ENCODE assay signal across 17 mouse cellular contexts in genomic region chr5:118679283-118679835, GRCm38 (mm10).
A peak's percentile ranks its signal among the peaks of the same experiment; 100 is the strongest.
DNase-seq lines count a peak whose midpoint lies in the region; ATAC-seq and TF ChIP-seq lines count a peak whose summit lies in the region.
"Had no signal": no experiment of that assay in that cellular context is flagged by ENCODE, and none has a peak within 500 bp of the region (broad histone marks: within the 10 kb centered on the region; RNA-seq: fewer than 3 reads in every experiment).

No protein-coding gene starts in this region.

- H3K4me2 ChIP-seq in forebrain, postnatal 0 days (ENCODE audit: low read depth) = no peak overlapping the region
- no peak overlapping the region for H3K4me2 ChIP-seq in kidney, embryonic 15.5 days
- 0 out of 2 replicates have a peak overlapping the region, but pooled peaks have one; percentile 8 for H3K4me2 ChIP-seq in liver, embryonic 16.5 days (ENCODE audit: low read depth, low read length)

- no peaks in the 10 kb centered on the region for H3K27me3 ChIP-seq in forebrain, postnatal 0 days (ENCODE audit: insufficient read depth, low read length)
- peaks cover 18% of the 10 kb centered on the region for H3K27me3 ChIP-seq in forebrain, embryonic 10.5 days (ENCODE audit: poor library complexity, severe bottlenecking)
- H3K27me3 ChIP-seq in kidney, embryonic 15.5 days = no peaks in the 10 kb centered on the region
- no peaks in the 10 kb centered on the region for H3K27me3 ChIP-seq in liver, embryonic 16.5 days (ENCODE audit: control insufficient read depth, insufficient read depth, low read depth, low read length)

- no peak for DNase-seq in forebrain, postnatal 0 days
- no peak for DNase-seq in forebrain, embryonic 10.5 days (ENCODE audit: extremely low spot score, low spot score)
- peak; percentile 40 for DNase-seq in left cerebral cortex, postnatal 4 days
- no peak for DNase-seq in left cerebral cortex, adult 9 months (ENCODE audit: low spot score in 2 of 2)
- no peak for DNase-seq in heart, postnatal 25 days (ENCODE audit: low spot score)
- no peak for DNase-seq in lung, postnatal 4 days
- DNase-seq: adrenal gland, adult 8-10 months; gastrocnemius, postnatal 25 days; lung, adult 18-20 months; midbrain, embryonic 14.5 days; right cerebral cortex, postnatal 25 days had no signal

- no peak overlapping the region for H3K4me3 ChIP-seq in forebrain, postnatal 0 days (ENCODE audit: low read depth, low read length)
- no peak overlapping the region for H3K4me3 ChIP-seq in forebrain, embryonic 10.5 days
- no peak overlapping the region for H3K4me3 ChIP-seq in kidney, embryonic 15.5 days (replicated peaks)
- H3K4me3 ChIP-seq in liver, embryonic 16.5 days (ENCODE audit: low read depth, low read length) = no peak overlapping the region

- H3K4me1 ChIP-seq in forebrain, postnatal 0 days (ENCODE audit: insufficient read depth) = peaks cover 8% of the 10 kb centered on the region
- peaks cover 18% of the 10 kb centered on the region for H3K4me1 ChIP-seq in forebrain, embryonic 10.5 days
- H3K4me1 ChIP-seq in kidney, embryonic 15.5 days = peaks cover 34% of the 10 kb centered on the region
- peaks cover 5% of the 10 kb centered on the region for H3K4me1 ChIP-seq in liver, embryonic 16.5 days (ENCODE audit: control insufficient read depth, low read depth, low read length)

- TF ChIP-seq CTCF in forebrain, postnatal 0 days (IDR thresholded peaks at IDR 0.05; ENCODE audit: low read depth) = no peak

- no peaks in the 10 kb centered on the region; the same call in 1 of the 2 replicates for H3K36me3 ChIP-seq in forebrain, postnatal 0 days (ENCODE audit: insufficient read depth)
- peaks cover 29% of the 10 kb centered on the region for H3K36me3 ChIP-seq in forebrain, embryonic 10.5 days (replicated peaks)
- H3K36me3 ChIP-seq in kidney, embryonic 15.5 days = peaks cover 23% of the 10 kb centered on the region
- H3K36me3 ChIP-seq in liver, embryonic 16.5 days (ENCODE audit: control insufficient read depth, insufficient read depth) = peaks cover 6% of the 10 kb centered on the region

- intact Hi-C loops in left cerebral cortex, postnatal 4 days (cut with DNase I) = no loop called here
- intact Hi-C loops in heart, postnatal 25 days (cut with DNase I) = no loop called here

- no peak overlapping the region for H3K9ac ChIP-seq in forebrain, postnatal 0 days
- H3K9ac ChIP-seq in kidney, embryonic 15.5 days = no peak overlapping the region
- no peak overlapping the region for H3K9ac ChIP-seq in liver, embryonic 16.5 days (ENCODE audit: low read depth, low read length)

- no peaks in the 10 kb centered on the region for H3K9me3 ChIP-seq in forebrain, postnatal 0 days (ENCODE audit: low read length)
- H3K9me3 ChIP-seq in forebrain, embryonic 10.5 days = no peaks in the 10 kb centered on the region
- no peaks in the 10 kb centered on the region for H3K9me3 ChIP-seq in kidney, embryonic 15.5 days (replicated peaks)
- H3K9me3 ChIP-seq in liver, embryonic 16.5 days (replicated peaks; ENCODE audit: control insufficient read depth, low read length) = no peaks in the 10 kb centered on the region
- H3K9me3 ChIP-seq: G1E had no signal

- ATAC-seq in forebrain, postnatal 0 days = peak; percentile 32
- ATAC-seq in kidney, embryonic 15.5 days (replicated peaks; ENCODE audit: low FRiP score) = no peak
- 0 out of 2 replicates have a peak, but pooled peaks have one; percentile 8 for ATAC-seq in liver, embryonic 16.5 days (ENCODE audit: low read depth)
- ATAC-seq: forebrain, embryonic 14.5 days had no signal

- no peak overlapping the region for H3K27ac ChIP-seq in forebrain, postnatal 0 days (ENCODE audit: low read depth, low read length)
- no peak overlapping the region for H3K27ac ChIP-seq in forebrain, embryonic 10.5 days
- 0 out of 2 replicates have a peak overlapping the region, but pooled peaks have one; percentile 2 for H3K27ac ChIP-seq in kidney, embryonic 15.5 days
- H3K27ac ChIP-seq in liver, embryonic 16.5 days (ENCODE audit: low read length) = peak overlapping the region; percentile 23; the same call in 1 of the 2 replicates
- H3K27ac ChIP-seq: kidney, postnatal 0 days; macrophage had no signal

- 51% methylated on average over 9 of the region's 9 CpGs for WGBS in forebrain, postnatal 0 days
- 90% methylated on average over 9 of the region's 9 CpGs for WGBS in forebrain, embryonic 10.5 days
- 57% methylated on average over 9 of the region's 9 CpGs for WGBS in kidney, embryonic 15.5 days
- WGBS in liver, embryonic 16.5 days (ENCODE audit: insufficient replicate concordance) = 83% methylated on average over 9 of the region's 9 CpGs

Comparison
In these comparisons a context has a peak if more than half of its experiments do, and no peak if none do; other contexts are left out.
1. H3K27ac ChIP-seq: peak in kidney, embryonic 15.5 days (single experiment) and liver, embryonic 16.5 days (single experiment); none in forebrain, postnatal 0 days (single experiment) and forebrain, embryonic 10.5 days (single experiment).